Mouse (Mus musculus): ENCODE results near the gene Utrn. TPM values are rescaled to one million over a fixed set of nuclear protein-coding genes. Genes with fewer than 3 reads are reported as not detected.

The Utrn gene
- total and polyA plus RNA-seq, 3 experiments: 0.31 to 1.1 (median 0.67) TPM

DNA sequence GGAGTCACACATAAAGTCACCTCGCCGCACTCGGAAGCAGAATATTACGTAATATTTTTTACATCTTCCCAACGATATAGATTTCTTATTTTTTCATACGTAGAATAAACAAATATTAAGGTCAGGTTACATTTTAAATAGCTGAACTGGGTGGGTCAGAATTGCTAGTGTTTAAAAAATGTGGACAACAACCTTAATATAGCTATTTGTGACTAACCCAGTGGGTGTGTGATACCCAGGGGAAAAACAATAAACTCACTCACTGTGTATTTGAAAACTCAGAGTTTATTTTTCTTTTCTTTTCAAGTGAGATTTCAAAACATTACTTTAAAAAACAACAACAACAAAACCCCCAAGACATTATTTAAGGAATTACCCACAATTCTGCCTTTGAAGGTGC lies 47.2 kb upstream of the Utrn start:
- H3K9me3 ChIP-seq (replicated peaks; ENCODE audit: low read length): no peaks in the 10 kb centered on the region
- no peak overlapping the region for H3K27ac ChIP-seq (ENCODE audit: insufficient read depth, low read depth)
- H3K27me3 ChIP-seq (replicated peaks): no peaks in the 10 kb centered on the region
- no peak overlapping the region for H3K4me3 ChIP-seq (replicated peaks in 1 of 3; ENCODE audit: low read depth in 2 of 3, low read length in 2 of 3, poor library complexity in 1 of 3)
- no peak overlapping the region for H3K4me2 ChIP-seq (ENCODE audit: insufficient read depth, low read depth, poor library complexity, severe bottlenecking)
- DNase-seq (ENCODE audit: extremely low read depth): no peak
- no peak for TF ChIP-seq NRF1 (IDR thresholded peaks at IDR 0.05; ENCODE audit: low read depth, low read length)
- no peak for TF ChIP-seq MAX (IDR thresholded peaks at IDR 0.05; ENCODE audit: low read length)
- TF ChIP-seq KAT2A (IDR thresholded peaks at IDR 0.05; ENCODE audit: insufficient replicate concordance, low read length): no peak
- TF ChIP-seq SMC3 (IDR thresholded peaks at IDR 0.05; ENCODE audit: low read depth, low read length): no peak
- TF ChIP-seq ZMIZ1 (IDR thresholded peaks at IDR 0.05; ENCODE audit: low read depth, low read length): no peak
- no peak for TF ChIP-seq POLR2A (IDR thresholded peaks at IDR 0.05; ENCODE audit: low read depth, low read length)
- dilution Hi-C loops (cut with MboI; ENCODE audit: extremely low pct_ligation_motif_present, extremely low pct_unique_long_range_greater_than_20kb, low sequenced_read_pairs): no loop called here
- no peak overlapping the region for H3K9ac ChIP-seq (ENCODE audit: insufficient read depth, low read depth)
- no peaks in the 10 kb centered on the region for H3K79me2 ChIP-seq (replicated peaks; ENCODE audit: control insufficient read depth, extremely low read depth, insufficient read depth, poor library complexity, severe bottlenecking)
- peaks cover 6 to 12% of the 10 kb centered on the region in 2 experiments; a peak in 2 of 4 replicates for H3K4me1 ChIP-seq (ENCODE audit: control insufficient read depth in 1 of 2, insufficient read depth in 2 of 2)
- peaks cover 0 to 2% of the 10 kb centered on the region in 2 experiments for H3K36me3 ChIP-seq (replicated peaks in 1 of 2; ENCODE audit: control insufficient read depth in 1 of 2, insufficient read depth in 1 of 2, low read length in 1 of 2)
- in situ Hi-C loops (cut with MboI; ENCODE audit: low pct_ligation_motif_present, low pct_unique_long_range_greater_than_20kb, low sequenced_read_pairs): loop anchor here (25.0 kb wide), 1 partner anchor 229 kb away; no protein-coding TSS in a partner anchor

GRCm38 (mm10) chr10:12915826-12916225 lies 46.7 kb upstream of the Utrn start:
- no peak for TF ChIP-seq USF1 (IDR thresholded peaks at IDR 0.05; ENCODE audit: low read depth, low read length)
- H3K9me3 ChIP-seq (replicated peaks; ENCODE audit: low read length): no peaks in the 10 kb centered on the region
- H3K4me3 ChIP-seq (replicated peaks in 1 of 3; ENCODE audit: low read depth in 2 of 3, low read length in 2 of 3, poor library complexity in 1 of 3): no peak overlapping the region
- H3K9ac ChIP-seq (ENCODE audit: insufficient read depth, low read depth): no peak overlapping the region
- dilution Hi-C loops (cut with MboI; ENCODE audit: extremely low pct_ligation_motif_present, extremely low pct_unique_long_range_greater_than_20kb, low sequenced_read_pairs): no loop called here
- peaks cover 4 to 8% of the 10 kb centered on the region in 2 experiments; a peak in 2 of 4 replicates for H3K4me1 ChIP-seq (ENCODE audit: control insufficient read depth in 1 of 2, insufficient read depth in 2 of 2)
- in situ Hi-C loops (cut with MboI; ENCODE audit: low pct_ligation_motif_present, low pct_unique_long_range_greater_than_20kb, low sequenced_read_pairs): loop anchor here (25.0 kb wide), 1 partner anchor 229 kb away; no protein-coding TSS in a partner anchor
- no peak overlapping the region for H3K27ac ChIP-seq (ENCODE audit: insufficient read depth, low read depth)
- H3K36me3 ChIP-seq (replicated peaks in 1 of 2; ENCODE audit: control insufficient read depth in 1 of 2, insufficient read depth in 1 of 2, low read length in 1 of 2): peaks cover 0 to 2% of the 10 kb centered on the region in 2 experiments
- H3K79me2 ChIP-seq (replicated peaks; ENCODE audit: control insufficient read depth, extremely low read depth, insufficient read depth, poor library complexity, severe bottlenecking): no peaks in the 10 kb centered on the region
- H3K27me3 ChIP-seq (replicated peaks): no peaks in the 10 kb centered on the region
- DNase-seq (ENCODE audit: extremely low read depth): no peak
- H3K4me2 ChIP-seq (ENCODE audit: insufficient read depth, low read depth, poor library complexity, severe bottlenecking): no peak overlapping the region

GRCm38 (mm10) chr10:12914203-12914602 lies 45.0 kb upstream of the Utrn start:
- in situ Hi-C loops (cut with MboI; ENCODE audit: low pct_ligation_motif_present, low pct_unique_long_range_greater_than_20kb, low sequenced_read_pairs) (loop anchor here (25.0 kb wide), 1 partner anchor 227 kb away; no protein-coding TSS in a partner anchor), dilution Hi-C loops (cut with MboI; ENCODE audit: extremely low pct_ligation_motif_present, extremely low pct_unique_long_range_greater_than_20kb, low sequenced_read_pairs) (no loop called here)
- TF ChIP-seq TCF12 (IDR thresholded peaks at IDR 0.05; ENCODE audit: low read depth, low read length): no peak
- TF ChIP-seq KAT2A (IDR thresholded peaks at IDR 0.05; ENCODE audit: insufficient replicate concordance, low read length): no peak
- TF ChIP-seq ETS1 (conservative IDR thresholded peaks at IDR 0.05; ENCODE audit: low read depth, low read length): no peak
- TF ChIP-seq UBTF (IDR thresholded peaks at IDR 0.05; ENCODE audit: low read depth, low read length): no peak
- TF ChIP-seq ZNF384 (IDR thresholded peaks at IDR 0.05; ENCODE audit: low read depth, low read length): no peak
- TF ChIP-seq PAX5 (IDR thresholded peaks at IDR 0.05; ENCODE audit: low read length): no peak
- TF ChIP-seq MYC (IDR thresholded peaks at IDR 0.05; ENCODE audit: low read depth, low read length): no peak
- no peak for TF ChIP-seq EP300 (IDR thresholded peaks at IDR 0.05; ENCODE audit: low read length)
- TF ChIP-seq MAFK (IDR thresholded peaks at IDR 0.05; ENCODE audit: insufficient replicate concordance, low read length): no peak
- TF ChIP-seq USF2 (conservative IDR thresholded peaks at IDR 0.05; ENCODE audit: low read depth, low read length): no peak
- no peak for TF ChIP-seq POLR2AphosphoS2 (IDR thresholded peaks at IDR 0.05; ENCODE audit: low read depth, low read length)
- no peak for TF ChIP-seq GABPA (IDR thresholded peaks at IDR 0.05; ENCODE audit: insufficient replicate concordance, low read depth, low read length)
- TF ChIP-seq BHLHE40 (IDR thresholded peaks at IDR 0.05; ENCODE audit: low read depth, low read length): no peak
- no peak for TF ChIP-seq MAX (IDR thresholded peaks at IDR 0.05; ENCODE audit: low read length)
- no peak for TF ChIP-seq ZMIZ1 (IDR thresholded peaks at IDR 0.05; ENCODE audit: low read depth, low read length)
- TF ChIP-seq ZKSCAN1 (IDR thresholded peaks at IDR 0.05; ENCODE audit: borderline replicate concordance, low read depth, low read length): no peak
- no peak for TF ChIP-seq USF1 (IDR thresholded peaks at IDR 0.05; ENCODE audit: low read depth, low read length)
- no peak for TF ChIP-seq IRF4 (IDR thresholded peaks at IDR 0.05; ENCODE audit: low read depth, low read length)
- no peak for TF ChIP-seq ZC3H11A (IDR thresholded peaks at IDR 0.05; ENCODE audit: low read depth, low read length)
- Histone ChIP-seq H3K4me2 (ENCODE audit: insufficient read depth, low read depth, poor library complexity, severe bottlenecking) (no peak overlapping the region), H3K4me1 (ENCODE audit: control insufficient read depth in 1 of 2, insufficient read depth in 2 of 2) (peaks cover 0 to 3% of the 10 kb centered on the region in 2 experiments; a peak in 1 of 4 replicates), H3K4me3 (replicated peaks in 1 of 3; ENCODE audit: low read depth in 2 of 3, low read length in 2 of 3, poor library complexity in 1 of 3) (no peak overlapping the region), H3K36me3 (replicated peaks in 1 of 2; ENCODE audit: control insufficient read depth in 1 of 2, insufficient read depth in 1 of 2, low read length in 1 of 2) (peaks cover 0 to 2% of the 10 kb centered on the region in 2 experiments), H3K27ac (ENCODE audit: insufficient read depth, low read depth) (no peak overlapping the region), H3K79me2 (replicated peaks; ENCODE audit: control insufficient read depth, extremely low read depth, insufficient read depth, poor library complexity, severe bottlenecking) (no peaks in the 10 kb centered on the region), H3K27me3 (replicated peaks) (no peaks in the 10 kb centered on the region), H3K9ac (ENCODE audit: insufficient read depth, low read depth) (no peak overlapping the region), H3K9me3 (replicated peaks; ENCODE audit: low read length) (no peaks in the 10 kb centered on the region)
- DNase-seq (ENCODE audit: extremely low read depth): no peak
